Mouse (Mus musculus): ENCODE measurements around the gene Traf1.
A peak's percentile ranks its signal among the peaks of the same experiment; 100 is the strongest.

The Traf1 gene

GRCm38 (mm10) chr2:34899682-34900081 is 61.9 kb downstream of the Traf1 start:
- DNase-seq, result no peak

GRCm38 (mm10) chr2:34897820-34898219 is 63.8 kb downstream of the Traf1 start:
- DNase-seq, result peak; percentile 23

- DNase-seq, result no peak
Observed at GRCm38 (mm10) chr2:34896821-34897460, 64.6 kb downstream of the Traf1 start.

GRCm38 (mm10) chr2:34895503-34896113 is 66.0 kb downstream of the Traf1 start:
- DNase-seq, result no peak

GRCm38 (mm10) chr2:34893950-34894349 is 67.6 kb downstream of the Traf1 start:
- DNase-seq, result no peak
